Mouse (Mus musculus) testis, adult 2 months (tissue): Measurements from ENCODE around the gene Ebf3.

Experiments
- CTCF ChIP-seq: fragments of 200-500 bp; IDR thresholded peaks from 2 replicates; pipeline ENCODE4 v1.5.1; 2012; ENCODE audit warnings: low read depth, mild to moderate bottlenecking, inconsistent platforms, low read length, moderate library complexity; ENCODE audit not compliant: control insufficient read depth, insufficient read depth, insufficient replicate concordance
- POLR2A ChIP-seq: fragments of 200-500 bp; IDR thresholded peaks from 2 replicates; pipeline ENCODE4 v1.6.1; 2012; ENCODE audit warnings: low read depth, mild to moderate bottlenecking, inconsistent platforms, low read length, moderate library complexity; ENCODE audit not compliant: control insufficient read depth

GRCm38 (mm10) chr7:137306127-137306526 lies 8.1 kb downstream of the Ebf3 start:
- TF ChIP-seq CTCF (no peak), POLR2A (no peak)
